Mouse (Mus musculus) v-Abl transformed pro-B cells (cell line): ENCODE measurements at regions not wholly inside any gene's neighbourhood (a gene's known extent, or its start where the extent isn't known, plus 50 kb on each side); places are given as distances from the start of the nearest gene placed in this dataset.

Experiments
- in situ Hi-C, 2 experiments: fragments of 400-800 bp; cut with MboI; formaldehyde crosslinking; loops; one replicate each; pipeline ENCODE4 v1.15.1; 2025; ENCODE audit not compliant: unreplicated experiment in 2 of 2

DNA sequence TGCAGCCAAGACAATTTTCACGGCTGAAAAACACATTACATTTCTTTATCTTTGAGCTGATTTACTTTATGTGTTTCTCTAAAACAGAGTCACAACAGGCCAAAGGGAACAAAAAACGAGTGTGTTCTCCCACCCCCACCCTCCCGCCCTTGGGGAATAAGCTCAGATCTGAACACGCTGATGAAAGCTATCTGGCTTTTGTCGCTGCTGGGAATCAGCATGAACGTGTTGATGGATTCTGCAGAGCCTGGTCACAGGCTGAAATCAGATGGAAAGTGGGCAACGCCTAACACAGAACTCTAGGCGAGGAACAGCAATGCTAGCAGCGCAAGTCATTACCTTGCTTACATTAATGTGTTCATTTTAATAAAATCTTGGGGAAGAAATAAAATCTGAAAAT is 211.7 kb upstream of the Fn1 start:
- in situ Hi-C loops: no loop called here

DNA sequence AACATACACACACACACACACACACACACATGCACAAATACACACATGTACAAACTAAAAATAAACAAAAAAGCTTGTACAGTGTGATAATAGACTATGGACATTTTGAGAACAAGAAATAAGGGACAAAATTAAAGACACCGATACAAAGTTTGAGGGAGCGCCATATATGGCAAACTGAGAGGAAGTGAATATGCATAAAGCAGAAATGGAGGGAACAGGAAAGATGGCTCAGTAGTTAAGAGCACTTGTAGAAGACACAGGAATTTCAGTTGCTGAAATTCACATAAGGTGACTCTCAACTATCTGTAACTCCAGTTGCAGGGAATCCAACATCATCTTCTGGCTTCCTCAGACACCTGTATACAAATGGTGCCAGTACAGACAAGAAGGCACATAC is 200.2 kb upstream of the Fn1 start:
- in situ Hi-C loops: no loop called here

GRCm38 (mm10) chr1:71851268-71851667 is 198.3 kb upstream of the Fn1 start:
- in situ Hi-C loops: no loop called here

DNA sequence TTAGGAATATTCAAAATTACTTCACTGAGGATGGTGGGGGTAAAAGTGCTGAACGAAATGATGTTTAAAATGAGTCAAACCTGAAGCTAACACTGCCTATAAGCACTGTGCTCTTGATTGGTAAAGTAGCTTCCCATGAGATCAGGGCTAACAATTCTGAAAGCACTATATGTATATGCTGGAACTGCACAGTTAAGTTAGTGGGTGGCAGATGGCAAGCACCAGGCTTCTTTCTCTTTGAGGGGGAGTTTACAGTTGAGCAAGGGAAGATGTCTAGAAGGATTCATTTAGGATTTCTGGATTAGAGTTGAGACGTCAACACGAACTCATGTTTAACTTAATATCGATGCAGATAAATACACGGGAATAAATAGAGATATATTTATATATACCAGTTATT is 195.7 kb upstream of the Fn1 start:
- in situ Hi-C loops: no loop called here

DNA sequence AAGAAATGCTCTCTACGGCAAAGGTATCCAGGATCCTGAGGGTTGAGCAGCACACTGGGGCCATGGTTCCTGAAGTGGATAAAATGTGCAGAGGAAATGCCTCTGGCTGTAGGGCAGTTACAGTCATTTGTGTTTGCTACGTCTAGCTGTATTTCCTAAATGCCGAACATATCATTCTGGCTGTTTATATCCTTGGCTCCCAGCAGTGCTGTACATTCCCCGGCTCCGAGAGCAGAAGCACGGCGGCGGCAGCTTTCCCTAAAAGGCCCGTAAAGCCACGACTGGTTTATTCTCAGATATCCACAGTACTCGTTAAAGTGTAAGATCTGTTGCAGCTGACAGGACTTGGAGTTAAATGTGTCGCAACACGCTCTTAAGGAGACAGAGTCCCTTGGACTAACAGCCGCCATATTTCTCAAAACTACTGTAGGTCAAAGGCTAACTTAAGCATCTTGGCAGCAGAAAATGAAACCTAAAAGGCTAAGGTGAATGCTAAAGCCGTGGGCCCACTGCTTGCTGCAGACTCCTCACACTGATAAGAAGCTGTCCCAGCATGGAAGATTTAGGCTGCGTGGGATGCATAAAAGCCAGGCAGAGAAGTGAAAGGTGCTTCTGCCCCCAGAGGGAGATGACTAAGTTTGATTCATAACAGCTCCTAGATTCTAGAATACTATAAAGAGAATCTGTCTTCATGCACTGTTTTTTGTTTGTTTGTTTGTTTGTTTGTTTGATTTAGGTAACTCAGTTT is 192.1 kb upstream of the Fn1 start:
- in situ Hi-C loops: no loop called here

GRCm38 (mm10) chr1:71837764-71838163 is 184.8 kb upstream of the Fn1 start:
- in situ Hi-C loops: no loop called here

GRCm38 (mm10) chr1:71837039-71837648 is 184.1 kb upstream of the Fn1 start:
- in situ Hi-C loops: no loop called here

- in situ Hi-C loops: no loop called here
Observed at GRCm38 (mm10) chr1:71830379-71830778, 177.4 kb upstream of the Fn1 start.

- in situ Hi-C loops: no loop called here
Observed at GRCm38 (mm10) chr1:71824410-71824809, 171.4 kb upstream of the Fn1 start.

GRCm38 (mm10) chr1:71822123-71822522 is 169.1 kb upstream of the Fn1 start:
- in situ Hi-C loops: no loop called here

- in situ Hi-C loops: no loop called here
Observed at GRCm38 (mm10) chr1:71821099-71821498, 168.1 kb upstream of the Fn1 start.

GRCm38 (mm10) chr1:71816306-71816705 is 163.3 kb upstream of the Fn1 start:
- in situ Hi-C loops: no loop called here

DNA sequence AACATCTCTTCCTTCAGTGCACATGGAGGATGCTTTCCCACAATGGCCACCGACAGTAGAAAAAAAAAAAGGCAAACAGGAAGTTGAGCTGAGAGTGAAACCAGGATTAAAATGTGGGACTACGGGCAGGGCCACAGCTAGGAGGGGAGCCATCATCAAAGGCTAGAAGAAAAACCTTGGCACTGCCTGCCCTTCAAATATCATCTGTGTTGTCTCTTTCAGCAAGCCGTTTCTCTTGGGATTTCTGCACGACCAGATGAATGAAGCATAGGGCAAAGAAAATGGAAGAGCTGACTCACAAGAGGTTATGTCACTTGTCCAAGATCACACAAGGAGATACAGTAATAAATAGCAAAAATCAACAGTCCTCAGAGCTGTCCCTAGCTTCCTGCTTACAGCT is 161.1 kb upstream of the Fn1 start:
- in situ Hi-C loops: no loop called here

GRCm38 (mm10) chr1:71812171-71812695 is 159.2 kb upstream of the Fn1 start:
- in situ Hi-C loops: no loop called here

GRCm38 (mm10) chr1:71811196-71811788 is 158.3 kb upstream of the Fn1 start:
- in situ Hi-C loops: no loop called here

GRCm38 (mm10) chr1:71808005-71808404 is 155.0 kb upstream of the Fn1 start:
- in situ Hi-C loops: no loop called here

GRCm38 (mm10) chr1:71807586-71807985 is 154.6 kb upstream of the Fn1 start:
- in situ Hi-C loops: no loop called here

DNA sequence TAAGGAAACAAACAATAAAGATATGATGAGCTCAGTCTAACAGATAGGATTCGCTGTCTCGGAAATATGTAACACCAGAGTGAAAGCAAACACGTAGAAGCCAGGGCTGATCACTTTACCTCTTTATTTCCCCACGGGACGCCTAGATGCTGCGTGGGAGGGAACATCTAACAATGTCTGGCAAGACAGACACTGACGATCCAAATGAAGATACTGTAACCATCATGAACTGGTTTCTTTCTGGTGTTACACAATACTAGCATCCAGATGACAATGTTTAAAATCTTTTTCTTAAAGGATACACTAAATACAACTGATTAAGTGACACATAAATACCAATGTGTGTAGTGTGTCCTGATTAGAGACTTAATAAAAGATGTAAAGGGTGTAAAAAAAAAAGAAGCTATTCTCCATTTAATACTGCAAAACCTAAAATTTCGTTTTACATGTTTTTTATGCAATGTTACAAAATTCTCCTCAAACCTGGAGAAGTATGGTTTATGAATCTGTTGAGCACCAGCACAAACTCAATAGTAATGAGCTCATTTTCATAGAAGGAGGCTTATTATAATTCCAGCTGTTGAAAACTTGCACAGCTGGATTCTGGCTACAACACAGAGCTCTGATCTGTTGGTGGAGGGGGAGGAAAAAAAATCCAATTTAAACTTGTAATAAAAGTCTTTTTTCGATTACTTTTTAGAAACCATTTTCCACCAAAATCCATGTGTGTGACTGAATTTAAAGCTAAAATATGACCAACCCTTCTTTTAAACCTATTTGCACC is 148.5 kb upstream of the Fn1 start:
- in situ Hi-C loops: no loop called here

DNA sequence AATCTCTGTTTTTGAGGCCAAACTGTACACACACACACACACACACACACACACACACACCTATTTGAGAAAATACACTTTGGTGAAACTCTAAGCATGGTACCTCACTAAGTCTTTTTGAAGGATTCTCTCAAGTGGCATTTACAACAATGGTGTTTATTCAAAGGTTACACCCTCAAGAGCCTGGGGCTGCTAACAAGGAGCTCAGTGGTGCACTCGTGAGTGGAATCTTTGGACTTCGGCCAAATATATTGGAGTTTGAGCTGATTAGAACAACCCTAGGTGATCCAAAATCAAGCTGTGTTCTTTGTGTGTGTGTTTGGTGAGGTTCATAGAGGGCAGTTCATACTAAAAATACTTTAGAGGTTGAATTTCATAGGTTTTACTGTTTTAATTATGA is 147.6 kb upstream of the Fn1 start:
- in situ Hi-C loops: no loop called here

DNA sequence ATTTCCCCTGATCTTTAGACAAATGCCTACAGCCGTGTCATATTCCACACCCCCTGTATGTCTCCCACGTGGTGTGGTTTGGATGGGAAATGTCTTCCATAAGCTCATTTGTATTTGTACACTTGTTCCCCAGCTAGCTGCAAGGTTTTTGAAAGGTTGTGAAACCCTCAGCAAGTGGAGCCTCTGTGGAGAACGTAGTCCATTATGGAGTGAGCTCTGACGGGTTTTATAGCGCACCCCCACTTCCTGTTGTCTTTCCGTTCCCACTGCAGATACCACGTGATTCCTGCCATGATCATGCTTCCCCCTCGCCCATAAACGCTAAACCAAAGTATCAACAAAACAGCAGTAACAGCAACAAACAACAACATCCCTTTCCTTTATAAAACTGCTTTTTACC is 145.6 kb upstream of the Fn1 start:
- in situ Hi-C loops: no loop called here

GRCm38 (mm10) chr1:71788408-71788807 is 135.4 kb upstream of the Fn1 start:
- in situ Hi-C loops: no loop called here
